Mouse (Mus musculus): ENCODE measurements around the gene Mpped1.

GRCm38 (mm10) chr15:83777476-83777875 lies 1.8 kb upstream of the Mpped1 start:
- TF ChIP-seq CTCF (IDR thresholded peaks at IDR 0.05; ENCODE audit: extremely low read depth, insufficient read depth, insufficient read length, insufficient replicate concordance) (no peak), POLR2A (IDR thresholded peaks at IDR 0.05; ENCODE audit: low read depth, low read length) (no peak)

Measured in spleen, adult 2 months (tissue).